ENCODE assay signal across 14 mouse cellular contexts in the genomic region with DNA sequence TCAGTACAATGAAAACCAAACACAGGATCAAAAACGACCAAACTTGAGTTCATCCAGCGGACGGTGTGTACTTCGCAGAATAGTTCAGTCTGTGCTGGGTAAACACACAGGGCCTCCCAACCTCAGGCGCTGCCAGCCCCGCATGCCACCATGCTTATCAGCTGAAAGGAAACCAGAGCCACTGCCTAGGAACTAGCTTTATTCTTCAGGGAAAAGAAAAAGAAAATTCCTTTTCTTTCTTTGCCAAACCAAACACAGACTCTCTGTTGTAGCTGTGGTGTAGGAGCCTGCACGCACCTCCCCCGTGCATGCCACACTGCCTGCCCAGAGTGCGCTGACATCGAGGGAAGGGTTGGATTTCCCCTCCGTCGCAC.
DNase-seq lines count a peak whose midpoint lies in the region; ATAC-seq and TF ChIP-seq lines count a peak whose summit lies in the region.
"Had no signal": no experiment of that assay in that cellular context is flagged by ENCODE, and none has a peak within 500 bp of the region (broad histone marks: within the 10 kb centered on the region; RNA-seq: fewer than 3 reads in every experiment).

No protein-coding gene starts in this region.

- H3K4me1 ChIP-seq in heart, embryonic 11.5 days (ENCODE audit: control insufficient read depth, insufficient read depth, low read length), result peaks cover 8% of the 10 kb centered on the region; the same call in 1 of the 2 replicates
- H3K4me1 ChIP-seq in heart, postnatal 0 days (ENCODE audit: control insufficient read depth, insufficient read depth), result peaks cover 4% of the 10 kb centered on the region; the same call in 1 of the 2 replicates
- H3K4me1 ChIP-seq: neural tube, embryonic 12.5 days had no signal

- TF ChIP-seq CTCF in heart, postnatal 0 days (IDR thresholded peaks at IDR 0.05; ENCODE audit: low read depth), result no peak

- 53% methylated on average over 12 of the region's 12 CpGs for WGBS in heart, embryonic 11.5 days (ENCODE audit: insufficient replicate concordance)
- WGBS in heart, postnatal 0 days, result 44% methylated on average over 12 of the region's 12 CpGs

- intact Hi-C loops in left cerebral cortex, postnatal 4 days (cut with DNase I), result no loop called here

- TF ChIP-seq EP300 in heart, postnatal 0 days (IDR thresholded peaks at IDR 0.05; ENCODE audit: low read depth), result no peak

- no peak overlapping the region for H3K4me2 ChIP-seq in heart, embryonic 11.5 days
- no peak overlapping the region for H3K4me2 ChIP-seq in heart, postnatal 0 days (ENCODE audit: low read depth, low read length)
- H3K4me2 ChIP-seq: forebrain, embryonic 13.5 days; midbrain, embryonic 11.5 days; neural tube, embryonic 12.5 days had no signal

- no peak; the same call in 1 of the 2 replicates for ATAC-seq in heart, embryonic 11.5 days (replicated peaks; ENCODE audit: insufficient number of reproducible peaks, low FRiP score, low TSS enrichment)
- peak; percentile 26 for ATAC-seq in common myeloid progenitor, adult 5-6 weeks (replicated peaks; ENCODE audit: low read depth, poor library complexity, severe bottlenecking)
- peak; percentile 67 for ATAC-seq in heart, postnatal 0 days (ENCODE audit: insufficient read depth, low read depth)
- ATAC-seq: forebrain, embryonic 13.5 days had no signal

- H3K9ac ChIP-seq in heart, embryonic 11.5 days (ENCODE audit: low read depth, low read length), result peak overlapping the region; percentile 34; the same call in 1 of the 2 replicates
- H3K9ac ChIP-seq in heart, postnatal 0 days (replicated peaks; ENCODE audit: low read depth, low read length), result no peak overlapping the region
- H3K9ac ChIP-seq: forebrain, embryonic 13.5 days; neural tube, embryonic 12.5 days had no signal

- H3K27me3 ChIP-seq in heart, embryonic 11.5 days (ENCODE audit: control insufficient read depth, insufficient read depth, low read length), result no peaks in the 10 kb centered on the region
- H3K27me3 ChIP-seq in heart, postnatal 0 days (ENCODE audit: control insufficient read depth, insufficient read depth, low read length), result no peaks in the 10 kb centered on the region
- H3K27me3 ChIP-seq: forebrain, embryonic 13.5 days; neural tube, embryonic 12.5 days had no signal

- H3K9me3 ChIP-seq in heart, embryonic 11.5 days (replicated peaks; ENCODE audit: control insufficient read depth, low read length), result no peaks in the 10 kb centered on the region
- no peaks in the 10 kb centered on the region for H3K9me3 ChIP-seq in heart, postnatal 0 days (replicated peaks; ENCODE audit: control insufficient read depth, low read length)
- H3K9me3 ChIP-seq: forebrain, embryonic 13.5 days; neural tube, embryonic 12.5 days had no signal

- no peak for DNase-seq in heart, postnatal 4 days
- peak; percentile 22 for DNase-seq in heart, postnatal 0 days (ENCODE audit: low spot score)
- DNase-seq in lung, postnatal 10 days, result peak; percentile 41
- no peak for DNase-seq in left cerebral cortex, postnatal 4 days
- no peak for DNase-seq in right cerebral cortex, adult 2 months (ENCODE audit: low spot score in 2 of 2)
- DNase-seq in right cerebral cortex, adult 18-20 months, result no peak
- DNase-seq: cerebellum, postnatal 25 days; kidney, adult 11 months; right cerebral cortex, postnatal 14 days had no signal

- peak overlapping the region; percentile 63 for H3K27ac ChIP-seq in heart, embryonic 11.5 days (ENCODE audit: low read depth, low read length)
- peak overlapping the region; percentile 33; the same call in 1 of the 2 replicates for H3K27ac ChIP-seq in heart, postnatal 0 days (ENCODE audit: low read depth)
- H3K27ac ChIP-seq: forebrain, embryonic 13.5 days; neural tube, embryonic 12.5 days had no signal

- H3K4me3 ChIP-seq in heart, embryonic 11.5 days (ENCODE audit: low read depth, low read length), result no peak overlapping the region
- H3K4me3 ChIP-seq in heart, postnatal 0 days (ENCODE audit: low read depth, low read length), result no peak overlapping the region
- H3K4me3 ChIP-seq: forebrain, embryonic 13.5 days; neural tube, embryonic 12.5 days had no signal

- peaks cover 11% of the 10 kb centered on the region for H3K36me3 ChIP-seq in heart, embryonic 11.5 days (ENCODE audit: control insufficient read depth, insufficient read depth, low read length)
- peaks cover 47% of the 10 kb centered on the region for H3K36me3 ChIP-seq in heart, postnatal 0 days (replicated peaks; ENCODE audit: control insufficient read depth, insufficient read depth, low read length)
- H3K36me3 ChIP-seq: neural tube, embryonic 12.5 days had no signal

Comparison
In these comparisons a context has a peak if more than half of its experiments do, and no peak if none do; other contexts are left out.
1. DNase-seq: peak in heart, postnatal 0 days (single experiment) and lung, postnatal 10 days (single experiment); none in heart, postnatal 4 days (single experiment), left cerebral cortex, postnatal 4 days (single experiment), right cerebral cortex, adult 2 months (0 of 2) and right cerebral cortex, adult 18-20 months (single experiment).